Mouse (Mus musculus) testis, adult 2 months (tissue): Measurements from ENCODE around the gene Rsl1.

ENCODE experiments used
- CTCF ChIP-seq: fragments of 200-500 bp; IDR thresholded peaks from 2 replicates; pipeline ENCODE4 v1.5.1; 2012; ENCODE audit warnings: low read depth, mild to moderate bottlenecking, inconsistent platforms, low read length, moderate library complexity; ENCODE audit not compliant: control insufficient read depth, insufficient read depth, insufficient replicate concordance
- POLR2A ChIP-seq: fragments of 200-500 bp; IDR thresholded peaks from 2 replicates; pipeline ENCODE4 v1.6.1; 2012; ENCODE audit warnings: low read depth, mild to moderate bottlenecking, inconsistent platforms, low read length, moderate library complexity; ENCODE audit not compliant: control insufficient read depth

DNA sequence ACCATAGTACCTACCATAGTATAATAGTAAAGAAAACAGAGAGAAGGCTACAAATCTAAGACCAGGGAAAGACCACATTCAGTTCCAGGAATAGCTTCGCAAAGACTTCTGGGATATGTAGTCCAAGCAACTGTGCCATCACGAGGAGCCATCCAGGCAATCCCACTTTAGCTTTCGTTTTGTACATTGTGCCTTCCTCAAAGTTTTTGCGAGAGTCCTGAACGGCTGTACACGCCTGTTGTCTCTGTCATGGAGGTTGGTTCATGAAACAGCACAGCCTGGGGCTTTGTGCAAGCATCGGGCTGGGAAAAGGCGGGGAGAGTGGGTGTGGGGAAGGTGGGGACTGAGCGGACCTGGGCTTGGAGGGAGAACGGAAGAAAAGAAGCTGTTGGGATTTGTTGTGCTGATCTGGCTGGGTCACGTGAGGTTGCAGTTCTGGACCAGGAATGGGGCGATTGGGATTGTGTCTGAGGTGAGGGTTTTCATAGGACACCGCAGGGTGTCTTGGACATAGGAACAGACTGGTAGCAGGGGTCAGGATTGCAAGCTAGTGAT is 21.4 kb downstream of the Rsl1 start, which contains the start of gene Zfp455:
- TF ChIP-seq CTCF (no peak), POLR2A (no peak)
